Mouse (Mus musculus): ENCODE data around the gene Kcne3.

- TF ChIP-seq CTCF (IDR thresholded peaks at IDR 0.05; ENCODE audit: low read depth, low read length) (no peak), POLR2AphosphoS5 (IDR thresholded peaks at IDR 0.05; ENCODE audit: insufficient replicate concordance, low read depth, low read length) (no peak)
Measured at GRCm38 (mm10) chr7:100126514-100126913, 49.8 kb upstream of the Kcne3 start.
